Mouse (Mus musculus) liver, postnatal 0 days (tissue): ENCODE measurements at regions not wholly inside any gene's neighbourhood (a gene's known extent, or its start where the extent isn't known, plus 50 kb on each side); places are given as distances from the start of the nearest gene placed in this dataset.

ENCODE experiments used
- ATAC-seq: fragments of 200-750 bp; cut with Nextera tagmentation; 2 replicates; pipeline ENCODE4 v1.8.0; 2017; ENCODE audit warnings: mild to moderate bottlenecking, moderate library complexity
- DNase-seq: peaks from one replicate; pipeline ENCODE4 v3.0.0-alpha.2; 2016
- H3K27ac ChIP-seq: fragments of 300-500 bp; sonication (generic); 2 replicates; pipeline ENCODE4 v1.5.1; 2014; ENCODE audit warnings: antibody characterized with exemption, moderate library complexity, mild to moderate bottlenecking, low read depth
- H3K27me3 ChIP-seq: fragments of 300-500 bp; sonication (generic); 2 replicates; pipeline ENCODE4 v1.6.1; 2014; ENCODE audit warnings: low read length, control low read depth, mixed read lengths; ENCODE audit not compliant: insufficient read depth
- H3K36me3 ChIP-seq: fragments of 300-500 bp; sonication (generic); replicated peaks from 2 replicates; pipeline ENCODE4 v1.6.1; 2014; ENCODE audit warnings: mild to moderate bottlenecking, control low read depth, low read length, moderate library complexity, mixed read lengths; ENCODE audit not compliant: insufficient read depth
- H3K4me1 ChIP-seq: fragments of 300-500 bp; sonication (generic); 2 replicates; pipeline ENCODE4 v1.6.1; 2014; ENCODE audit warnings: antibody characterized with exemption, mild to moderate bottlenecking, control low read depth; ENCODE audit not compliant: insufficient read depth
- H3K4me2 ChIP-seq: fragments of 300-500 bp; sonication (generic); 2 replicates; pipeline ENCODE4 v1.6.1; 2014; ENCODE audit warnings: low read depth, mild to moderate bottlenecking, low read length, moderate library complexity, mixed read lengths
- H3K4me3 ChIP-seq: fragments of 300-500 bp; sonication (generic); 2 replicates; pipeline ENCODE4 v1.5.1; 2014; ENCODE audit warnings: low read depth, low read length
- H3K9ac ChIP-seq: fragments of 300-500 bp; sonication (generic); replicated peaks from 2 replicates; pipeline ENCODE4 v1.6.1; 2014; ENCODE audit warnings: mild to moderate bottlenecking, moderate library complexity
- H3K9me3 ChIP-seq: fragments of 300-500 bp; sonication (generic); 2 replicates; pipeline ENCODE4 v1.6.1; 2016; ENCODE audit warnings: mild to moderate bottlenecking, control low read depth, low read length, mixed read lengths
- CTCF ChIP-seq: sonication (generic); IDR thresholded peaks from 2 replicates; pipeline ENCODE4 v1.5.1; 2016; ENCODE audit warnings: antibody characterized with exemption, low read depth
- EP300 ChIP-seq: IDR thresholded peaks from 2 replicates; pipeline ENCODE4 v1.6.1; 2016; ENCODE audit warnings: antibody characterized with exemption, low read depth, mild to moderate bottlenecking
- WGBS: fragments of 180-500 bp; shearing (Covaris S2); extraction: QIAGEN DNeasy Blood & Tissue Kit; methylation state at CpG from one replicate; pipeline ENCODE4 v1.1.7; 2014; ENCODE audit not compliant: insufficient replicate concordance; 5-methylcytosine and 5-hydroxymethylcytosine counted together

- ATAC-seq, result no peak
- Histone ChIP-seq H3K9ac (no peak overlapping the region), H3K4me3 (no peak overlapping the region), H3K9me3 (no peaks in the 10 kb centered on the region), H3K4me1 (no peaks in the 10 kb centered on the region), H3K27me3 (no peaks in the 10 kb centered on the region), H3K27ac (no peak overlapping the region), H3K36me3 (no peaks in the 10 kb centered on the region), H3K4me2 (no peak overlapping the region)
- TF ChIP-seq CTCF, result no peak
- no peak for TF ChIP-seq EP300
- DNase-seq, result no peak
- WGBS, result 58% methylated on average over 3 of the region's 3 CpGs
These were observed 232.7 kb upstream of the Atxn7l3b start for GRCm38 (mm10) chr10:113161486-113161885.

GRCm38 (mm10) chr10:113160055-113160454 is 231.3 kb upstream of the Atxn7l3b start:
- no peak overlapping the region for H3K27ac ChIP-seq
- H3K27me3 ChIP-seq, result no peaks in the 10 kb centered on the region
- H3K4me1 ChIP-seq, result no peaks in the 10 kb centered on the region
- H3K9ac ChIP-seq, result no peak overlapping the region
- H3K9me3 ChIP-seq, result no peaks in the 10 kb centered on the region
- no peak for DNase-seq
- TF ChIP-seq EP300, result no peak
- no peak for TF ChIP-seq CTCF
- 73% methylated on average over 5 of the region's 5 CpGs for WGBS
- ATAC-seq, result no peak
- H3K4me3 ChIP-seq, result no peak overlapping the region
- no peak overlapping the region for H3K4me2 ChIP-seq
- no peaks in the 10 kb centered on the region for H3K36me3 ChIP-seq

- Histone ChIP-seq H3K4me2 (no peak overlapping the region), H3K4me1 (no peaks in the 10 kb centered on the region), H3K9ac (no peak overlapping the region), H3K27ac (no peak overlapping the region), H3K27me3 (no peaks in the 10 kb centered on the region), H3K4me3 (no peak overlapping the region), H3K36me3 (no peaks in the 10 kb centered on the region), H3K9me3 (no peaks in the 10 kb centered on the region)
- no peak for ATAC-seq
- TF ChIP-seq EP300, result no peak
- no peak for TF ChIP-seq CTCF
- whole genome bisulfite sequencing, result 71% methylated on average over 6 of the region's 6 CpGs
- DNase-seq, result no peak
These were observed 230.2 kb upstream of the Atxn7l3b start for GRCm38 (mm10) chr10:113158988-113159387.

- Histone ChIP-seq H3K4me3 (no peak overlapping the region), H3K4me1 (no peaks in the 10 kb centered on the region), H3K36me3 (no peaks in the 10 kb centered on the region), H3K27ac (no peak overlapping the region), H3K9ac (no peak overlapping the region), H3K4me2 (no peak overlapping the region), H3K9me3 (no peaks in the 10 kb centered on the region), H3K27me3 (no peaks in the 10 kb centered on the region)
- TF ChIP-seq EP300 (no peak), CTCF (no peak)
- no peak for DNase-seq
- ATAC-seq, result no peak
- 57% methylated on average over 2 of the region's 2 CpGs for WGBS
These were observed 212.8 kb upstream of the Atxn7l3b start for GRCm38 (mm10) chr10:113141606-113142005.

GRCm38 (mm10) chr10:113114999-113115398 is 186.2 kb upstream of the Atxn7l3b start:
- DNase-seq (no peak), ATAC-seq (no peak)
- H3K4me2 ChIP-seq, result no peak overlapping the region
- H3K9me3 ChIP-seq, result no peaks in the 10 kb centered on the region
- TF ChIP-seq CTCF (no peak), EP300 (no peak)
- no peak overlapping the region for H3K4me3 ChIP-seq
- WGBS, result 79% methylated on average over 1 of the region's 1 CpGs
- no peaks in the 10 kb centered on the region for H3K36me3 ChIP-seq
- H3K27ac ChIP-seq, result no peak overlapping the region
- H3K27me3 ChIP-seq, result no peaks in the 10 kb centered on the region
- H3K9ac ChIP-seq, result no peak overlapping the region
- H3K4me1 ChIP-seq, result no peaks in the 10 kb centered on the region

GRCm38 (mm10) chr10:113105771-113106430 is 177.1 kb upstream of the Atxn7l3b start:
- TF ChIP-seq EP300 (no peak), CTCF (peak; percentile 44)
- no peaks in the 10 kb centered on the region for H3K36me3 ChIP-seq
- H3K27me3 ChIP-seq, result no peaks in the 10 kb centered on the region
- no peak overlapping the region for H3K9ac ChIP-seq
- no peaks in the 10 kb centered on the region for H3K9me3 ChIP-seq
- H3K4me1 ChIP-seq, result no peaks in the 10 kb centered on the region
- H3K27ac ChIP-seq, result no peak overlapping the region
- ATAC-seq (no peak), DNase-seq (no peak)
- WGBS, result 29% methylated on average over 1 of the region's 1 CpGs
- H3K4me3 ChIP-seq, result no peak overlapping the region
- no peak overlapping the region for H3K4me2 ChIP-seq

GRCm38 (mm10) chr10:113105301-113105700 is 176.5 kb upstream of the Atxn7l3b start:
- Histone ChIP-seq H3K27ac (no peak overlapping the region), H3K9me3 (no peaks in the 10 kb centered on the region), H3K4me1 (no peaks in the 10 kb centered on the region), H3K9ac (no peak overlapping the region), H3K36me3 (no peaks in the 10 kb centered on the region), H3K27me3 (no peaks in the 10 kb centered on the region), H3K4me2 (no peak overlapping the region), H3K4me3 (no peak overlapping the region)
- TF ChIP-seq EP300 (no peak), CTCF (no peak)
- ATAC-seq (no peak), DNase-seq (no peak)
- WGBS, result 82% methylated on average over 2 of the region's 2 CpGs
